Mouse (Mus musculus) bone marrow, adult 2 months (tissue): ENCODE measurements around the gene Mrpl12.

Source experiments
- CTCF ChIP-seq: fragments of 200-500 bp; IDR thresholded peaks from 2 replicates; pipeline ENCODE4 v1.5.1; 2011; ENCODE audit warnings: low read length, control low read depth; ENCODE audit not compliant: control insufficient read depth, insufficient read depth
- POLR2A ChIP-seq: fragments of 200-500 bp; IDR thresholded peaks from 2 replicates; pipeline ENCODE4 v1.6.1; 2011; ENCODE audit warnings: low read depth, mild to moderate bottlenecking, control low read depth, low read length, borderline replicate concordance; ENCODE audit not compliant: control insufficient read depth

DNA sequence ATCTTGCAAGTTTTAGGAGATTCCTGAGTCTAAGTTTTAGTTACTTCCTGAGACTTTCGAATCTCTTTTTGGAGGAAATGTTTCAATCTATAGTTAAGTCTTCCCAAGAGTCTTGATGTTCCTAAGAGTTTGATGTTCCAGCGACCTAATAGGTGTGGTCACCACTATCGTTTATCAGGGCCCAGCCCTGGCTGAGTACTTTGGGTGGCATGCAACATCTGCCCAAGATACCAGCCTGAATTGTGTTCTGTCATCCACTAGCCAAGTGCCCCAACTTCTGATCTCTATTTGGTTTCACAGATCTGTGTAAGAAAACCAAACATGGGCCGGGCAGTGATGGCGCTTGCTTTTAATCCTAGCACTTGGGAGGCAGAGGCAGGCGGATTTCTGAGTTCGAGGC lies 29.0 kb upstream of the Mrpl12 start:
- no peak for TF ChIP-seq POLR2A
- no peak for TF ChIP-seq CTCF
